Mouse (Mus musculus) liver, adult (tissue): ENCODE results near the gene Gm4131.

Experiments used
- GATA4 ChIP-seq: IDR thresholded peaks from 2 replicates; pipeline ENCODE4 v1.6.1; 2014; ENCODE audit warnings: mild to moderate bottlenecking, low read length; ENCODE audit not compliant: insufficient replicate concordance

Gm4131 gene

DNA sequence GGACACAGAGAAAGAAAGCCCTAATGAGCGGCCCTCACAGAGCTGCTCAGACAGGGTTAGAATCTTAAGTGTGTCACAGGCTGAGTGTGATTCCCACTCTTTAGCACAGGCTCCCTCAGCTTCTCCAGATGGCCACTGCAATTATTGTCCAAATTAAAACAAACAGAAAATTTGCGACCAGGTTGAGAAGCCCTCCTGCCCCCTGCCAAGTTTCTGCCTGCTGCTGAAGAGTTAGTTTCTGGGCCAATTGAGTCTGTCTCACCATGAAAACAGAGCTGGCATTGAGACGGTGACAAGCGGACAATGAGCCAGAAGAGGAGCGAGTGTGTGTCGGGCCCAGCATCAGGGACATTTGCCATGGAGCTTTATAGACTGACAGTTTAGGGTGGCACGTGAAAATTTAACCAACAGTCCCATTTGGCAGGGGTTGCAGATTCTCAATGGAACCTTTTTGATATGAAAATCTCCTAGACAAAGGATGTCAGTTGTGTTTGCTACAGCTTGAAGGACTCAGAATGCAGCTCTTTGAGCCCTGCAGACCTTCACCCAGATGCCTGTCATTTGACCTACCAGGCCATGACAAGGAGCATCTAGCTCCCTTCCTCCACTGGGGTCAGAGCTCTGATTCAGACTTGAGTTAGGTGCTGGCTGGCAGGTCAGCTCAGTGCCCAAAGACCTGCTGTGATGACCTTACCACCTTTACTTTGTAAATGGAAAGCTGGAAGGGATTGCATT, 150.5 kb downstream of the Gm4131 start:
- TF ChIP-seq GATA4 = no peak
